Mouse (Mus musculus): ENCODE data around the gene Golga2.
A peak's percentile ranks its signal among the peaks of the same experiment; 100 is the strongest.

Gene Golga2

DNA sequence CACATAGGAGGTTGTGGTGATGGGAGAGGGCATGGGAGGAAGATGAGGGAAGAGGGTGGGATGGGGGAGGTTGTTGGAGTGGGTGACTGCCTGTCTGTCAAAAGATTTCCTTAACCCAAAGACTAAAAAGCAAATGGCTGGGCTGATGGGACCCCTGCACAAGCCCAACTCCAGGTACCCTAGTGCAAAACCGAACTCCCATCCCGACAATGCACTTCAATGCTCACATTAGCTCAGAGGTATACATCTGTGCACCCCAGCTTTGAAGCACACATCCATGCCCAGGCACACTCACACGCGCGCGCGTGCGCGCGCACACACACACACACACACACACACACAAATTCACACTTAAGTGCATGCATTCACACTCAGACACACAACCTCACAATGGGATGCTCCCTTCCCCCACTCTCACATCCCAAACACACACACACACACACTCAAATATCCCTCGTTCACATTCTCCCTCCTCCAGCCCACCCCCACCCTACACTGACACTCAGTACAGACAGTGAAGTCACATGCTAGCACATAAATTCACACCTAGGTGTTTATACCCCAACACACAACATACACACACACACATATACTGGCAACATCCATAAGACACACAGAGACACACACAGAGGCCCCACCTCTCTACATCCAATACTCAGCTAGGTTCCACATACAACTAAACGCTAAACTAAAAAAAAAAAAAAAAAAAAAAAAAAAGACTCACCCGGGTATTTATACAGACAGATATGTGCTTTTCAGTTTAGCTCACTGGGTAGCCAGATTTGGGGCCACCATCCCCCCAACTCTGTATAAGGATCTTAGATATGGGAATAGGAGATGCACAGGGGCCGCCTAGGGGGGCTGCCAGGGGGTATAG, 31.8 kb downstream of the Golga2 start:
- peak; percentile 11 for DNase-seq

DNA sequence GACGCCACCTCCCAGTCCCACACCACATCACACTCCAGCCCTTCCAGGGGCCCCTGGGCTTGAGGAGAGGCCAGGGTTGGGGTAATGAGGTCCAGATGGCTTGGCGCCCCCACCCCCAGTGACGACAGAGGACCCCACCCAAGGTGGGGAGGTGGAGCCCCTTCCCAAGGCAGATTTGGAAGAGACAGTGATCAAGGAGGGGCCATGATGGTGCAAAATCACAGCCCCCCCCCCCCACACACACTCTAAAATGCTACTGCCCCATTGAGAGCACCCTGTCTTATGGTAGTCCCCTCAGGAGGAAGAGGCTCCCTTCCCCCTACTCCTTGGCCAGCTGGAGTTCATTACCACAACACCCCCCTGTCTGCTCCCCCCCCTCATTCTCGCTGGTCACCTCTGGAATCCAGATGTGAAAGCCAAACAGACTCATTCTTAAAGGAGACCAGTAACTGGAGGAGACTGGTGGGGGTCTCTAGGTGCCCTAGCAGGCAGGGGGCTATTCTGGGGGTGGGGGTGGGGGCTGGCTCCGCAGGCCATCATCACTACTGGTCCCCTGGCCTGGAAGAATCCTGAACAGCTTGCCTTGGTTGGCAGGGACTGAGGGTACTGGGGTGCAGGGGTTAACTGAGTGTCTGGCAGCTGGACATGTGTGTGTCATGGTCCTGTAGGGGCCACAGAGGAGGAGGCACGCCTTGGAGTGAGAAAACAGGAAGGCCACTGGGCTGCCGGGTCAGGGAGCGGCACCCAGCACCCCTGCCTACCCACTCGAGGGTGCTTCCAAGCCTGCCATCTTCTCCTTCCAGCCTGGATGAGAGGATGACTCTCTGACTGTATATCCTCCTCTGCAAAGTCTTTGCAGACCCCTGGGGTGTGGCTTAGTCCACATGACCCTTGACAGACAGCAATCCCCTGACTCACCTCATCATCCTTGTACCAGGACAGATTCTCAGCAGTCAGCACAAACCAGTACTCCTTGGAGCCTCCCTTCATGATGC, 32.7 kb downstream of the Golga2 start:
- DNase-seq = peak; percentile 5

DNA sequence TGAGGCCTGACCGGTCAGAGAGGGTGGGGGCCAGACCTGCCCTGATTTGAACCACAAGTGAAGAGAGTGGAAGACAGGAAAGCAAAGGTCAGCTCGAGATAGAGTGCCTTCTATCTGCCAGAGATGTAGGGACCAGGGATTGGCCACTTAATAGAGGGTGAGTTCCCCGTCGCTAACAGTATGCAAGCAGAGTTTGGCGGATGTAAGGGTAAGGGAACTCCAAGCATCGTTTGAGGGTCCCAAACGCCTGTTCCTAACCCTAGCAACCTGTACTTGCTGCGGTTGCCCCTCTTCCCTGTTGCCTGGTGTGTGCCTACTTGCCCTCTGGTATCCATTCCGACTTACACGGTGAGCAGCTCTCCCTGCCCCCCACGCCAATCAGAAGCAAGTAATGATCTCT, 33.5 kb downstream of the Golga2 start:
- no peak for DNase-seq

DNA sequence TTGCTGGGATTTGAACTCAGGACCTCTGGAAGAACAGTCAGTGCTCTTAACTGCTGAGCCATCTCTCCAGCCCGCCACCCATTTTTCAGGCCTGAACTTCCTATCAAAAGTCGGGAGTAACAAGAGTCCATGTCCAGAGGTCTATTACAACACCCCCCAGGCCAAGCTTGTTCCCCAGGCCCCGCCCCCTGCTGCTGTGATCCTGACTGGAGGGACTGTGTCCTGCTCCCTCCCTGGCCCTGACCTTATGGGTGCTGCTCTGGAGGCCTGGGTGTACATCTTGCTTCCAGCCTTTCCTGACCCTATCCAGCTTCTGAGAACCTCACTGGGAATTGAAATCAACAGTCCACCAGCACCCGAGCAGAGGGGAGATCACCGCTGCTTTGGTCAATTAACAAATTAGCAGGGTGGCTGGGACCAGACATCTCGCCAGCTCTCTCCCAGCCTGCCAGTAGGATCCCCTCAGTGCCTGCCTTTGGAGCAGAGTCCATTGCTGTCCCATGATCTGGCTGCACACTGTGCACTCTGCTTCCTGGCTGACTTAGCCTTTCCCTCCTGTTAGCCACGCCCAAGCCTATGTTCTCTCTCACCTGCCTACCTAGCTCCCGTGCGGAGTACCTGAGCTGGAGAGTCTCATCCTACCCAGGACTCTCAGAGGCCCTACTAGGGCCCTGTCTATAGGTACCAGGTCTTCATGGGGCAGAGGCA, 34.6 kb downstream of the Golga2 start:
- no peak for DNase-seq

DNA sequence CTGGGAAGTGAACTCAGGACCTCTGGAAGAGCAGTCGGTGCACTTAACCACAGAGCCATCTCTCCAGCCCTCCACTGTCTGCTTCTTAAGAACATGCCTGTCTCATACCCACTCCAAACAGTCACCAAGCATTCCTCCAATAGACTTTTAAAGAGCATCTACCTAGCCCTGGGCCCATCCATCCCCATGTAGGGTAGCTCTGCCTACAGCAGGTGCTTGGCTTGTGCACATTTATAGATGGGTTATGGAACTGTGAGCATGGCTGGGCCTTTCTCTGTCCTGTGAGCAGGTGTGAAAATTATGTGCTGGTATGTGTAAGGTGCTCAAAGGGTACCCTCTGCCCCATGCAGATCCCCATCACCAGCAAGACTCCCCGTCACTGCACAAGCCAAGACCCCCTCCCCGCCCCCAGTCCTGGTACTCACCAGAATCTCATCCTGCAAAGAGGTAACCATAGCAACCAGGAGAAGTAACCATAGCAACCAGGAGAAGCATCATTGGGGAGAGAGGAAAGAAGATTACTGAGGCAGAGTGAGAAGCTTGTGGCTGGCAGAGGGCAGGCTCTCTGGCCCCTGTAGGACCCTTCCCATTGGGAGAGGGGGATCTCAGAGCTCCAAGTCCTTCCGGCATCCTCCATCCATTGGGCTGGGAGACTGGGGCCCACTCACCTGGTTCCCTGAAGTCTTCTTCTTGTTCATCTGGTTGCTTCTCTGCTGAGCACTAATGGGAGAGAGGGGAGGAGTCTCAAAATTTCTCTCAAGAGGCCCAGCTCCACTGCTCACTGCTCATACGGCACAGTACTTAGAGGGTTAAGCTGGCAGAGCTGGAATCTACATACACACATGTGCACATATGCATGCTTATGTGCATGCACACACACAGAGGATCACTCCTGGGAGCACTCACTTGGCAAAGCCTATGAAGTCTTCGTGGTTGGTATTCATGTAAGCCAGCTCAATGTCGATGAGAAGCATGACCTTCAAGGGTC, 35.9 kb downstream of the Golga2 start:
- DNase-seq = no peak

DNA sequence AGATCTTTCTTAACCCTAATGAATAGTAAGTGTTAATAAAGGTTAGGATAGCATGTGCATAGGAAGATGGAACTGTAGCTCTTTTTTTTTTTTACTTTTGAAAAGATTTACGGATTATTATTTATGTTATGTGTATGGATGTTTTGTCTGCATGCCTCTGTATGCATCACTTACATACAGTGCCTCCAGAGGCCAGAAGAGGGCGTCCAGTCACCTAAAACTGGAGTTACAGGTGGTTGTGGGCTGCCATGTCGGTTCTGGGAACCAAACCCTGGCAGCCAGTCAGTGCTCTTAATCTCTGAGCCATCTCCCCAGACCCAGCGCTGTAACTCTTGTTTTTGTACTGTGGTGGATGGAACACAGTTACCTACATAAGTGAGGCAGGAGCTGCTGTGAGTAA, 37.1 kb downstream of the Golga2 start:
- no peak for DNase-seq

DNA sequence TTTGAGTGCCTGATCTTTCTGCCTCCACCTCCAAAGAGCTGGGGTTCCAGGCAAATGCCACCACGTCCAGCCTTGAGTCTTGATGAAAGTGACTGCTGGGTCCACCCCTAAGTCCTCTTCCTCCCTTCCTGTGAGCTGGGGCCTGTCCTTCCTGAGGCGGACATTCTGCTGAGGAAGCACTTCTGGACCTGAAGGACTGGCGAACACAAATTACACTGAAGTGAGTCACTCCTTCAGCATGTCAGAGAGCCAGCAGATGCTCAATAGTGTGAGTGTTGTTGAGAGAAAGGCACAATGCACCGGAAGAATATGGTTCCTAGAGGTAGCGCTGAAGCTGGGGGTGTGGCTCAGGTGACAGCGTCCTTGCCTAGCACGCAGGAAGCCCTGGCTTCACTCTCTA, 38.2 kb downstream of the Golga2 start:
- DNase-seq = no peak

DNA sequence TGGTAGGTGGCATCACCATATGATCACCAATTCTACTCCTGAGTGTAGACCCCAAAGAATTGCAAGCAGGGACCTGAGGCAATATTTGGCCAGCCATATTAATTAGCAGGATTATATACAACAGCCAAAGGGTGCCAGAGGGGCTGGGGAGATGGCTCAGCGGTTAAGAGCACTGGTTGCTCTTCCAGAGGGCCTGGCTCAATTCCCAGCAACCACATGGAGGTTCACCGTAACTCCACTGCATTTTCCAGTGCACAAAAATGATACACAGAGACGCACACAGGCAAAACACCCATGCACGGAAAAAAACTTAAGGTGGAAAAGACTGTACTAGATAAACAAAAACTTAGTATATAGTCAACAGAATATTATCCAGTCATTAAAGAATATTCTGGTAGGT, 40.0 kb downstream of the Golga2 start:
- DNase-seq = no peak

DNA sequence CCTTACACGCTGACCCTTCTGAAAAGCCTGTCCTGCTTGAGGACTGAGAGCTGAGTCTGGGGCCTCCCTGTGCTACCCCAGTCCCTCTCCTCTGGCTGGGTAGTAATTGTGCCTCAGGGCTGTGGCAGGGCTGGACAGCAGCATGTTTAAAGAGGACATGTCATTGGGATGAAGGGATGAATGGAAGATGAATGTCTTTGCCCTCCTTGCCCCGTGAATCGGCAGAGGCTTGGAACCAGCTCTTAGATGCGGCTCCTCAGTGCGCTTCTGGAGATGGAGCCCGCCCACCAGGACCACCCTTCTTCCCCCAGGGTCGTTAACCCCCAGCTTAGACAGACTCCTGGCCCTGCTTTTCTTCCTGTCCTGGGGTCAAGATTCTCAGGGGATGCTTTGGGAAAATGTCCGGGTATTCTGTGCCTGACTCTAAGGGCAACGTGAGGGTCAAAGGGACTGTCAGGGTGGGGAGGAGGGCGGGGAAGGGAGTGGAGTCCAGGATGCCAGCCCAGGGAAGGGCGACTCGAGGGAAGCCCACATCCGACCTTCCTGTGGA, 41.8 kb downstream of the Golga2 start:
- no peak for DNase-seq

DNA sequence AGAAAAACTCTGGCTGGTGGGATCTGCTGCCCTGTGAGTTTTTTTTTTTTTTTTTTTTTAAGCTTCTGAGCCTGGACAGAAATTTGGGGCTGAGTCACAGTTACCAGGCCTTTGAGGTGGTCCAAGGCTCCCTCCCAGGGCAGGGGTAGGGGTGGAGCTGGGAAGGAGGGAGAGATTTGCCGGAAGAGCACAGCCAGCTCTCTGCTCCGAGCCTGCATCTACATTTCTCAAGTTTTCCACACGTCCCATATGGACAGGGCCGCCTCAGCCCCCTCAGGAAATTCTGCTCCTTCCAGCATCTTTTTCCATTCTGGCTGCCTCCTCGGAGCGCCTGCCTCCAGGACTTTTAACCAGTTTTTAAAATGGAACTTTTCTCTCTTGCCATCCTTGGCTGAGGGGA, 42.3 kb downstream of the Golga2 start:
- no peak for DNase-seq

DNA sequence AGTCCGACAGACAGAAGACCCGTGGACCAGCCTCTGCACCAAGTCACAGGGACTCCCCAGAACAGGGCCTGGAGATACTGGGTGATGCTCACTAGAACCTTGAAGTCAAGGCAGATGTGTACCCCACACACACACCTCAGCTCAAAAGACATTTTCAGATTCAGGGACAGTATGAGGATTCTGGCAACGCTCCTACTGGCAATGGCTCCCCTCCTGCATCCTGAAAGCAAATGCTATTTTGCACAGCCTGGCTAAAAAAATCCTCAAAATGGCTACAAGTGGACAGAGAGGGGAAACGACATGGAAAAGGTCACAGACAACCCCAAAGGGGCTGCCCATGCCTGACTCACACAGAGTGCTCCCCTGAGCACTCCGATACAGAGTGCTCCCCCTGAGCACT, 45.0 kb downstream of the Golga2 start:
- DNase-seq = no peak

DNA sequence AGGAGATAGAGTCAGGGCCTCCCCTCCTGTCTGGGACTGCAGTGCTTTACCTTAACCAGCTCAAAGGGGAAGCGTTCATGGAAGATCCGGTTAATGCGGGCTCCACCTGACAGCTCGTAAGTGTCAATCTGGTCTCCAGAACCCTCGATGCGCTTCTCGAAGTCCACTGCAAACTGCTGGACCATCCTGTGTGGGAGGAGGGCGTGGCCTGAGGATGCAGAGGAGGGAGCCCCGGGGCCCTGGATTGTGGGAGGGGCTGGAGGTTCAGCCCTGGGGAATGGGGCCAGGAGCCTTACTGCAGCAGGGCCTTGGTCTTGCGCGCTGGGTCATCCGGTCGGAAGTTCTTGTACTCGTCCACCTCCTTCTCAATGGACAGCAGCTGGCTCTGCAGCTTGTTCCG, 48.7 kb downstream of the Golga2 start:
- no peak for DNase-seq

DNA sequence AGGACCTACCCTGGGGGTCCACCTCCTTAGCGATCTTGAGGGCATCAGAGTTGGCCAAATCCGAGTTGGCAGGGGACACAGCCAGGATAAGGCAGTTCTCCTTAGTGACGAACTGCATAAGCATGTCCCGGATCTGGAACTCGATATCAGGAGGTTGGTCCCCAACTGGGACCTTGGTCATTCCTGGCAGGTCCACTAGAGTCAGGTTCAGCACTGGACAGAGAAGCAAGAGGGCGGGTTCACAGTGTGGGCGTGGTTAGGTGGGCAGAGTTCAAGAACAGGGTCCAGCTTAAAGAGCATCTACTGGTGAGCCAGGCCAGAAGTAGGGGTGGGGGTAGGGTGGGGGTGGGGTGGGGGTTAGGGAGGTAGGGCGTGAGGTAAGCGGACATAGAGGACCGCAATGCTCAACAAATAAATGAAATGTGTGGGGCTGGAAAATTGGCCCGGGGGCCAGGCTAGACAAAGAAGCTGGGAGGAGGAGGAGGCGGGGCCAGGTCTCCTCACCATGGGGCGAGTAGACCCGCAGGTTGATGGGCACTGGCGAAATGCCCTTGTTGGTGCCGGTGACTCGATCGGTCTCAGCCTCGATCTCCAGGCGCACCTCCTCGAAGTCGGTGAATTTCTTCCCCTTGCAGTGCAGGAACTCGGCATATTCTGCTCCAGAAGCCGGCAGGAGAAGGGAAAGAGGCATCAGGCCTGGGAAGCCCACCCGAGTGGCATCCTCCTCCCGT, 52.9 kb downstream of the Golga2 start:
- DNase-seq = no peak

DNA sequence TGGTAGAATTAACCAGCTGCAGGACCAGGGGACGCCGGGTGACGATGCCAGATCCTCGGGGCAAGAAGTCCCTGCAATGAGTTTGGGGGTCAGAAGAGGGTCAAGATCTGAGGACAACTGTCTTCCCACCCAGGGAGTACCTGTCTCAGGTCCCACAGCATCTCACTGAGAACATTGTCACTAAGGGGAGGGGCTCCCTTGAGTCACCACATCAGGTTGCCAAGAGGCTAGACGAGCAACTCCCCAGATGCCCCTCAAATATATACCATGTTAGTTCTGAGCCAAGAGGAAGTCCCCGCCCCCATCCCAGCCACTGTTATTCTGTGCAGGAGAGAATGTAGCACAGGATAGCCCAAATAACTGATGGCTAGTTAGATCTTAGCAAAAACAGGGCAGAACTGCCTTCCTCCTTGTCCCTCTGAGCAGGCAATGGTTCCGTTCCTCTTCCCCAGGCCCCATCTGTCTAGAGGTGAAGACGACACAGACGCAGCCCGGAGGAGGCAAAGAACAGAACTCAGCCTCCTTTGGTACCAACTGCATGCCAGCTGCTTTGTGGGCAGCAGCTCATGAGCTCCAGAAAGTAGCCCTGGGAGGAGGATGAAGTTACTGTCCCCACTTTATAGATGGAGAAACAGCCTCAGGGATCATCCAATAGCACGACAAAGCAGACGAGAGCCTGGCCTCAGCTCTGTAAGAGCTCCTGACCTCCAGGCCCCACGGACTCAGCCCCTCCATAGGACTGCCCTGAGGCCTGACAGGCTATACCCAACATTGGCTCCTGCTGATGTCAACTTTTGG, 53.9 kb downstream of the Golga2 start:
- no peak for DNase-seq

DNA sequence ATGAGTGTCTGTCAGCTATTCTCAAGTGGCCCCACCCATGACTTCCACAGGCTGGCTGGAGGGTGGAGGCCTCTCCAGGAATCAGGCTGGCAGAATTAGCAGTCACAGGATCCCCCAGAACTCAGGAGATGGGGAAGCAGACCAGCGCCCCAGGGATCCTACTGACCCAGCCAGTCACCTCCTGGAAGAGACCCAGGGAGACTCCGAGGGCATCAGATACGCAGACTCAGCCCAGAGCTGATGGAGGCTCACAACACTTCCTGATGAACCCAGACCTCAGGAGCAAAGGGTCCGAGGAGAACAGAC, 54.4 kb downstream of the Golga2 start:
- no peak for DNase-seq

DNA sequence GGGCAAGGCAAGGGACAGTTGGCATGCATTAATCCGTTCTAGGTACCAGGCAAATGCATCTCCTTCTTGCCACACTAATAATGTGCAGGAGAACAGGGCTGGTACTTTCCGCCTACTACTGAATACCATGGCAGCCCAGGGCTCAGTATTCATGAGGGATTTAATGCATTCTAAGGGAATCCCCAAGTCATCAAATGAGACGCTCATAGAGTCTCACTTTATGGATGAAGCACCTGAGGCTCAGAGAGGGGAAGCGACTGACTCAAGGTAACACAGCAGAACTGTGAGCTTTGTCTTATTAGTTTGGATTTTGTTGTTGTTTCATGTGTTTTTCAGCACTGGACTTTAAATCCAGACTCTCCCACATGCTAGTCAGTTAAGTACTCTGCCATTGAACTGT, 54.9 kb downstream of the Golga2 start:
- DNase-seq = no peak

DNA sequence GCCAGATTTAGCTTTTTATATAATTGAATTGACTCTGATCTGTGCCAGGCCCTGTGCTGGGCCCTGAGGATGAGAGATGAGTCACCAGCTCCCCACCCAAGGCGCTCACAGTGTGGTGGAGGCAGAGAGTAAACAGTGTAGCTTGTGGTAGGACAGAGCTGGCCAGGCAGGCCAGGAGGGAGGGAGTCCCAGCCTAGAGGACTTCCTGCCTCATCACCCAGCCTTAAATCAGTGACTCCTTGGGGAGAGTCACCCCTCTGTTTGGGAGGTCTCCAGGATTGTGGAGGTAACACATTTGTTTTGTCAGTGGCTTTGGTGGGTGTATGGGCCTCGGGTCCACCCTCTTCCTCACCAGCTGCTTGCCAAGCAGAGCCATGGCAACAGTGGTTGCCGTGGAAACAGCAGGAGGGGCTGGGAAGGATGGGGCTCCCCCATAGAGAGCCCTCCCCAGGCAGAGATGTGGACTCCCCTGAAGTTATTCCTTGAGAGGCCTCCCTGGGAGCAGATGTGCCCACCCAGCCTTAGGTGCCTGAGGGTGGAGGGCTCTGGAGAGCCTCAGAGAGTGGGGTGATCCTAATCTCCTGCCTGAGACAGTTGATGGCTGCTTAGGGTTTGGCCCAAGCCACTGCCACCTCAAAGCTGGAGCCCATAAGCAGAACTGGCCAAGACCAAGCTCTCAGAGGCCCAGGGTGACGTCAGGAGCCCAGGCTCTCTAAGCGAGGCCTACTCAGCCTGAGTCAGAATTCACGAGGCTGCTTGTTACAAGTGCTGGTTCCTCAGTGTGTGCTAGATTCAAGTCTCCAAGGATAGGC, 55.6 kb downstream of the Golga2 start:
- peak; percentile 54 for DNase-seq

DNA sequence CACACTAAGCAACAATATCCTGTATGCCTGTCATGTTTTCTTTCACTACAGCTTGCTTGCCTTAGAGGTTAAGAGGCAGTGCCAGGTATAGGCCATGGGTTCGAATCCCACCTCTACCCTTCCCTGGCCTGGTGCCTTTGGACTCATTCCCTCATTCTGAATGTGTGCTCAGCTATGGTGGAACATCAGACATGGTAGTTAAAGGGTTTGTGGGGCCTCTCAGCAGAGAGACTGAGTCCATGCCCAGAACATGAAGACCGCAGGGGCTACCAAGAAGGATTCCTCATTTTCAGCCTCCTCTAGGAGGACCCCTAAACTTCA, 56.1 kb downstream of the Golga2 start:
- no peak for DNase-seq

DNA sequence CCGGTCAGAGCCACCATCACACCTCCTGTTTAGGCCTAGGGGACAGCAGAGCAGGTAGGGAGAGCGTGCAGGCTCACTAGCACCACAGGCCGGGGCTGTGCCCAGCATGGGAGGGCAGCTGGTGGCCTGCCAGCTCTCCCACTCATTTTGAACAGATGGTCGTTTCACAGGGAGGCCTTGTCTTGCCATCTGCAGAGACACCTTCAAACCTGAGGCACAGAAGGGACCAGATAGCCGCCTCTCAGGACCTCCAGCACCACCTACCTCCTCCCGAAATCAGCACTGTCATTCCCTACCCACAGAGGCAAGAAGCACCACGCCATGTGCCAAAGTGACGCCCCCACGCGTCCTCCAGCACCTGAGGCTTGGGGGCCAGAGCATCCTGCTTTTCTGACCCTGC, 56.9 kb downstream of the Golga2 start:
- DNase-seq = no peak

Measured in right cerebral cortex, postnatal 14 days (tissue).